Mouse (Mus musculus): ENCODE data around the gene Pcif1. TPM values are rescaled to one million over a fixed set of nuclear protein-coding genes. Genes with fewer than 3 reads are reported as not detected.
"Not testable (repeated sequence)": the region's sequence is repeated elsewhere in the genome, so short reads cannot be mapped to it uniquely, and the experiment has no call there.

The Pcif1 gene
- polyA plus RNA-seq, 1 experiment from 2014 or later, result 71.5 TPM

DNA sequence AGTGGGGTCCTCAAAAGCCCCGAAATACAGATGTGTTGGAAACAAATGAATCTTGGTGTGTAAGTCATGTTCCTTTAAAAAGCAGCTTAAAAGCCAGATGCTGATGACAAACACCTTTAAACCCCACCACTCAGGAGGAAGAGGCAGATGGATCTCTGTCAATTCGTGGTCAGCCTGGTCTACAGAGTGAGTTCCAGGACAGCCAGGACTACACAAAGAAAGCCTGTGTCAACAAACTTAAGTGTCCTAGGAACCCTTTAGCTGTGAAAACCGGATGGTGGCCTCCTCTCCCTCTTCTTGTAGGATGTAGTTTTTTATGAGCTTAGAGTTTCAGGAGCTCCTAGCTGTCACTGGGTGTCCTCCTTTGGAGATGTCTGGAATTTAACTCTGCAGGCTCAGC, 5.5 kb upstream of the Pcif1 start:
- no peak overlapping the region for H3K27ac ChIP-seq (replicated peaks; ENCODE audit: low read depth, low read length)
- no peak overlapping the region for H3K4me2 ChIP-seq (ENCODE audit: low read depth, severe bottlenecking)
- ATAC-seq (ENCODE audit: insufficient number of reproducible peaks, low FRiP score, low TSS enrichment, low read depth) (no peak), DNase-seq (ENCODE audit: low spot score) (no peak)
- no peak overlapping the region for H3K4me3 ChIP-seq (ENCODE audit: low read depth, low read length)
- no peaks in the 10 kb centered on the region for H3K9me3 ChIP-seq (ENCODE audit: control insufficient read depth, low read length)
- no peaks in the 10 kb centered on the region for H3K27me3 ChIP-seq (ENCODE audit: control insufficient read depth, insufficient read depth, low read length)
- 59% methylated on average over 3 of the region's 3 CpGs for WGBS
- no peaks in the 10 kb centered on the region for H3K36me3 ChIP-seq (ENCODE audit: control insufficient read depth, insufficient read depth, low read length)
- peaks cover 4% of the 10 kb centered on the region; the same call in 1 of the 2 replicates for H3K4me1 ChIP-seq (ENCODE audit: control insufficient read depth, insufficient read depth, low read length)
- H3K9ac ChIP-seq (ENCODE audit: low read length), result no peak overlapping the region

DNA sequence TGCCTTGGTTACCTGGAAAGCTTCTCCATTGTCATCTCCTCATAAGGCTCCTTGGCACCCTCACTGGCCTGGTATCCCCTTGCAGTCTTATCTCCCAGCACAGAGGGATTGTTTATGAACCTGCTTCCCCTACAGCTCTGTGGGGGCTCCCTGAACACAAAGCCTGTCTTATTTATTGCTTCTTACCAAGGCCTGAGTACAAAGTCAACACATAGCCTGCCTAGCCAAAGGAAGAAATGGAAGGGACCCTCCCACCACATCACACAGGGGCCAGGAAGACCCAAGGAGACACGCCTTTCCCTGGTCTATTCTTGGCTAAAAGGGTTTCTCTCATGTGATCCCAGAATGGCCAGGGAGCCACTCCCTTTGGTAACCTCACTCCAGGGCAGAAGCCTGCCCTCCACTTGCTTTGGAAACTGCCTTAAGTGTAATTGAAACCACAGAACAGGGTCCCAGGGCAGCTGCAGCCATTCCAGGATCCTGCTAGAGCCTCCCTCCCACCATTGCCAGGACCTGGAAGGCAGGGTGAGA, 4.8 kb upstream of the Pcif1 start:
- no peaks in the 10 kb centered on the region for H3K9me3 ChIP-seq (ENCODE audit: control insufficient read depth, low read length)
- H3K27me3 ChIP-seq (ENCODE audit: control insufficient read depth, insufficient read depth, low read length), result no peaks in the 10 kb centered on the region
- no peak for DNase-seq (ENCODE audit: low spot score)
- WGBS, result 43% methylated on average over 1 of the region's 1 CpGs
- H3K4me3 ChIP-seq (ENCODE audit: low read depth, low read length), result no peak overlapping the region
- H3K4me2 ChIP-seq (ENCODE audit: low read depth, severe bottlenecking), result no peak overlapping the region
- H3K27ac ChIP-seq (replicated peaks; ENCODE audit: low read depth, low read length), result peak overlapping the region; percentile 4; the same call in 1 of the 2 replicates
- ATAC-seq (ENCODE audit: insufficient number of reproducible peaks, low FRiP score, low TSS enrichment, low read depth), result no peak
- H3K36me3 ChIP-seq (ENCODE audit: control insufficient read depth, insufficient read depth, low read length), result no peaks in the 10 kb centered on the region
- peaks cover 4% of the 10 kb centered on the region; the same call in 1 of the 2 replicates for H3K4me1 ChIP-seq (ENCODE audit: control insufficient read depth, insufficient read depth, low read length)
- H3K9ac ChIP-seq (ENCODE audit: low read length), result peak overlapping the region; percentile 32; the same call in 1 of the 2 replicates

DNA sequence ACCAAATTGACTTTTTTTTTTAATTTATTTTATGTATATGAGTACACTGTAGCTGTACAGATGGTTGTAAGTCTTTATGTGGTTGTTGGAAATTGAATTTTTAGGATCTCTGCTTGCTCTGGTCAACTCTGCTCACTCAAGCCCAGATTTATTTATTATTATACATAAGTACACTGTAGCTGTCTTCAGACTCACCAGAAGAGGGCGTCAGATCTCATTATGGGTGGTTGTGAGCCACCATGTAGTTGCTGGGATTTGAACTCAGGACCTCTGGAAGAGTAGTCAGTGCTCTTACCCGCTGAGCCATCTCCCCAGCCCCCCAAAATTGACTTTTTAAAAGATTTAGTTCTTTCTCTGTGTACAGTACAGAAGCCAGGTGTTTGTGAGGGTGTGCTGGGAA, 3.5 kb upstream of the Pcif1 start:
- H3K27ac ChIP-seq (replicated peaks; ENCODE audit: low read depth, low read length); H3K9ac ChIP-seq (ENCODE audit: low read length); DNase-seq (ENCODE audit: low spot score); H3K36me3 ChIP-seq (ENCODE audit: control insufficient read depth, insufficient read depth, low read length); H3K4me3 ChIP-seq (ENCODE audit: low read depth, low read length); ATAC-seq (ENCODE audit: insufficient number of reproducible peaks, low FRiP score, low TSS enrichment, low read depth); H3K9me3 ChIP-seq (ENCODE audit: control insufficient read depth, low read length); H3K4me1 ChIP-seq (ENCODE audit: control insufficient read depth, insufficient read depth, low read length); H3K4me2 ChIP-seq (ENCODE audit: low read depth, severe bottlenecking); H3K27me3 ChIP-seq (ENCODE audit: control insufficient read depth, insufficient read depth, low read length): not testable (repeated sequence)
- 52% methylated on average over 2 of the region's 2 CpGs for WGBS

DNA sequence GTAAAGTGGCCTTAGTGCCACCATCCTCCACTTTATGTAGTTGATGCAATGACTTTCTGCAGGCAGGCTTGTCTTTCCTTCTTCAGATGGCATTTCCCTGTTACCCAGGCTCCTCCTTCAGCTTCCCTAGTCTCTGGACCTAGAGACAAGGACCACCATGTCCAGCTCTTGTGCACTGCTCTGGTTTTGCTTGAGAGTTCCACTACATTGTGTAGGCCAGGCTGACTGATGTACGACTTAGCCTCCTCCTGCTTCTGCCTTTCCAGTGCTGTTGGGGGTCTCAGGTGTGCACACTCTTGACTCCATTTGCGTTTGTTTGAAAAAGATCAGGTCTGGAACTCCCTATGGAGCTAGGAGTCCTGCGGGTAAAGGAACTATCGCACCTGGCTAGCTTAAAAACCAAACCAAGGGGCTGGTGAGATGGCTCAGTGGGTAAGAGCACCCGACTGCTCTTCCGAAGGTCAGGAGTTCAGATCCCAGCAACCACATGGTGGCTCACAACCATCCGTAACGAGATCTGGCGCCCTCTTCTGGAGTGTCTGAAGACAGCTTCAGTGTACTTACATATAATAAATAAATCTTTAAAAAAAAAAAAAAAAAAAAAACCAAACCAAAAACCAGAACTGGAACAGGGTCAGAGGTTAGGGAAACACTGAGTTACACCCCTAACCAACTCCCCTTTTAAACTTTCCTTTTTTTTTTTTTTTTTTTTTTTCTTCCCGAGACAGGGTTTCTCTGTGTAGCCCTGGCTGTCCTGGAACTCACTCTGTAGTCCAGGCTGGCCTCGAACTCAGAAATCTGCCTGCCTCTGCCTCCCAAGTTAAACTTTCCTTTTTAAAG, 1.5 kb upstream of the Pcif1 start:
- ATAC-seq (ENCODE audit: insufficient number of reproducible peaks, low FRiP score, low TSS enrichment, low read depth); H3K27me3 ChIP-seq (ENCODE audit: control insufficient read depth, insufficient read depth, low read length); H3K9ac ChIP-seq (ENCODE audit: low read length); DNase-seq (ENCODE audit: low spot score); H3K9me3 ChIP-seq (ENCODE audit: control insufficient read depth, low read length); H3K4me3 ChIP-seq (ENCODE audit: low read depth, low read length); H3K36me3 ChIP-seq (ENCODE audit: control insufficient read depth, insufficient read depth, low read length); H3K27ac ChIP-seq (replicated peaks; ENCODE audit: low read depth, low read length): not testable (repeated sequence)
- Histone ChIP-seq H3K4me1 (ENCODE audit: control insufficient read depth, insufficient read depth, low read length) (peaks cover 11% of the 10 kb centered on the region), H3K4me2 (ENCODE audit: low read depth, severe bottlenecking) (peak overlapping the region; percentile 85; the same call in 1 of the 2 replicates)
- 76% methylated on average over 11 of the region's 11 CpGs for WGBS

DNA sequence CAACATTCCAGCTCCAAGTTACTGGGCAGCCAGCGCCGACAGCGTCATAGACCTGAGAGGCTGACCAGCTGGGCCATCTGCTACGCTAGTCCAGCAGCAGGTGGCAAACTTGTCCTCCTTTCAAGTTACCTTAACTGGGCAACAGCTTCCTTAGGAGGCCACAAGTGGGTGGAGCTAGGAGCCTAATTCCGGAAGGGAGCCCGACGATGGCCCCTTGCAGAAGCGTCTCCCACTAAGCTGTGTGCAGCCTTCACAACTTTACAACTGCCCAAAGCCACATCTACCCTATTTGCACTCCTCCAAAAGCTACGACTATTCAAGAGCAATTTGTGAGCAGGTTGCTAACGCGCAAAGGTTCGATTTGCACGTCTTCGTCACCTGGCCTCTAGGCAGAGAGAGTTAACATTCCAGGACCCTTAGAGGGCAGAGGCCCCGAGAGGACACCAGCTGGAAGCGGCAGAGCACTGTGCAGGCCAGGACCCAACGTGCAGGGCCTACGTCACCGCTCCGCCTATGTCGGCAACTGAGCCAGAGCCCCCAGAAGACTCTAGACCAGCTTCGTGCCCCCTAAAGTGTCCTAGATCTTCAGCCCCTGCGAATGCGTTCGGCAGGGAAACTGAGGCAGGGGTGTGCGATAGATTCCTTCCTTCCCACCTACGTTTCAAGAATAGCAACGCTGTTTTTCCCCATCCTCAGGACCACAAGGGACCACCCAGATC, 436 bp upstream of the Pcif1 start:
- H3K4me2 ChIP-seq (ENCODE audit: low read depth, severe bottlenecking), result peak overlapping the region; percentile 85
- no peaks in the 10 kb centered on the region for H3K27me3 ChIP-seq (ENCODE audit: control insufficient read depth, insufficient read depth, low read length)
- peak overlapping the region; percentile 100 for H3K9ac ChIP-seq (ENCODE audit: low read length)
- H3K4me1 ChIP-seq (ENCODE audit: control insufficient read depth, insufficient read depth, low read length), result peaks cover 11% of the 10 kb centered on the region
- 2% methylated on average over 28 of the region's 28 CpGs for WGBS
- H3K36me3 ChIP-seq (ENCODE audit: control insufficient read depth, insufficient read depth, low read length), result peaks cover 2% of the 10 kb centered on the region; the same call in 1 of the 2 replicates
- peak overlapping the region; percentile 100 for H3K27ac ChIP-seq (replicated peaks; ENCODE audit: low read depth, low read length)
- peak; percentile 63 for DNase-seq (ENCODE audit: low spot score)
- peak; percentile 58 for ATAC-seq (ENCODE audit: insufficient number of reproducible peaks, low FRiP score, low TSS enrichment, low read depth)
- H3K9me3 ChIP-seq (ENCODE audit: control insufficient read depth, low read length), result no peaks in the 10 kb centered on the region
- H3K4me3 ChIP-seq (ENCODE audit: low read depth, low read length), result peak overlapping the region; percentile 91

DNA sequence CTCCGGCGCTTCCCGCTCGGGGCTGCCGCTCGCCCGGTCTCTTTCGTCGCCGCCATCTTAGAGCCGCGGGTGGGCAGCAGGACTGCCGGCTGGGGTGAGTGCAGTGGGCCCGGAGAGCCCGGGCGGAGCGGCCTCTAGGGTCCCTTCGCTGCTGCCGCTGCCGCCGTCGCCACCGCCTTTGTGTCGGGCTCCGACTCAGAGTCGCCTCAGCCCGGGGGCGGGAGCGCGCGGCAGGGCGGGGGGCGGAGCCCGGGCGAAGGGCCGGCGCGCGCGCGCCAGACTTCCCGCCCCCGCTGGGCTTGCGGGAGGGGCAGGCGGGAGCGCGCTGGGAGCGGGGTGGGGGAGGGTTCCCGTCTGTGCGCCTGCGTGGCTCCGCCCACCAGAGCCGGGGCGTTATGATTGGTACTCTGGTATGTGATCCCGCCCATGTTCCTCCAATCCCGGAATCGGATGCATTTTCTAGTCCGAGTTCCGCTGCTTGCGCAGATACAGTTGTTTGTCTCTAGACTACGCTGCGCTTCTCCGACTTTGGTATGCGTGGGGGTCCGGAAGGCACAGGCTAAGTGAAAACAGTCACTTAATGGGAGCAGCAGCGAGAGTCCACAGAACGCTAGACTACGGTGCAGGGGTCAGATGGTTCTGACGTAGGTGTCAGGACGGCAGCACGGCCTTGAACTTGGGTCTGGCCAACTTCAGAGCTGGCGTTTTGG, 619 bp downstream of the Pcif1 start:
- Histone ChIP-seq H3K27ac (replicated peaks; ENCODE audit: low read depth, low read length) (peak overlapping the region; percentile 100), H3K9ac (ENCODE audit: low read length) (peak overlapping the region; percentile 100), H3K4me1 (ENCODE audit: control insufficient read depth, insufficient read depth, low read length) (peaks cover 9% of the 10 kb centered on the region), H3K4me2 (ENCODE audit: low read depth, severe bottlenecking) (peak overlapping the region; percentile 85), H3K4me3 (ENCODE audit: low read depth, low read length) (peak overlapping the region; percentile 91), H3K27me3 (ENCODE audit: control insufficient read depth, insufficient read depth, low read length) (no peaks in the 10 kb centered on the region), H3K9me3 (ENCODE audit: control insufficient read depth, low read length) (no peaks in the 10 kb centered on the region), H3K36me3 (ENCODE audit: control insufficient read depth, insufficient read depth, low read length) (peaks cover 2% of the 10 kb centered on the region; the same call in 1 of the 2 replicates)
- DNase-seq (ENCODE audit: low spot score), result peak; percentile 97
- peak; percentile 71 for ATAC-seq (ENCODE audit: insufficient number of reproducible peaks, low FRiP score, low TSS enrichment, low read depth)
- WGBS, result under 1% methylated on average over 63 of the region's 72 CpGs

DNA sequence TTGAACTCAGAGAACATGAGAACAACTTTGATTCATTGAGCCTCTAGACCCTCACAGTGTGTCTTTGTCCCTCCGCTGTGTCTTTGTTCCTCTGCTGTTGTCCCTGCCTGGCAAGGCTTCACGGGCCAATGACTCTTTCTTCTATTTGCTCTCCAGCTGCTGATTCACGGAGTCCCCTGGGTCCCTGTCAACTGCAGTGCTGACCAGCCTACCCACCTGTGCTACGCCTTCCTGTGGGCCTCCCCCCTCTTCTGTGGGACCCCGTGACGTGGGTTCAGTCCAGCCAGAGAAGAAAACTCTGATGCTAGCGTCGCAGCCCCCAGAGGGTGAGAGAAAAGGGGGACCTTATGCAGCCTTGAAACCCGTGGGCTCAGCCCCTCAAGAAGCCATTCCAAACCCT, 3.5 kb downstream of the Pcif1 start:
- H3K9me3 ChIP-seq (ENCODE audit: control insufficient read depth, low read length), result no peaks in the 10 kb centered on the region
- DNase-seq (ENCODE audit: low spot score) (no peak), ATAC-seq (ENCODE audit: insufficient number of reproducible peaks, low FRiP score, low TSS enrichment, low read depth) (no peak)
- no peak overlapping the region for H3K9ac ChIP-seq (ENCODE audit: low read length)
- no peak overlapping the region for H3K27ac ChIP-seq (replicated peaks; ENCODE audit: low read depth, low read length)
- no peak overlapping the region for H3K4me2 ChIP-seq (ENCODE audit: low read depth, severe bottlenecking)
- H3K4me3 ChIP-seq (ENCODE audit: low read depth, low read length), result no peak overlapping the region
- peaks cover 7% of the 10 kb centered on the region for H3K4me1 ChIP-seq (ENCODE audit: control insufficient read depth, insufficient read depth, low read length)
- no peaks in the 10 kb centered on the region for H3K27me3 ChIP-seq (ENCODE audit: control insufficient read depth, insufficient read depth, low read length)
- 88% methylated on average over 9 of the region's 9 CpGs for WGBS
- H3K36me3 ChIP-seq (ENCODE audit: control insufficient read depth, insufficient read depth, low read length), result peaks cover 8% of the 10 kb centered on the region; the same call in 1 of the 2 replicates

DNA sequence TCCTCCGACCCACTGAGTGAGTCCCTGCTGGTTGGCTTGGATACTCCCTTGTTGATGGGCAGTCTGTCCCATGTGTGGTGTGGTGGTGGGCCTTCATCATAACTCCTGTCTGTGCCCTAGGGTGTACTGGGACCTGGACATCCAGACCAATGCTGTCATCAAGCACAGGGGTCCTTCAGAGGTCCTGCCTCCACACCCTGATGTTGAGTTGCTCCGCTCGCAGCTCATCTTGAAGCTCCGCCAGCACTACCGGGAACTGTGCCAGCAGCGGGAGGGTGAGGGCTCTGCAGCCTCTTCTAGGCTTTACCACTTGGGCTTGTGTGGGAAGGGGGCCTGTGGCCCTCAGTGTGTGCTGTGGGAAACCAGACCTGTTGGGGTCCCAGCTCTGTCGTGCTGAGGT, 6.7 kb downstream of the Pcif1 start:
- 94% methylated on average over 7 of the region's 7 CpGs for WGBS
- H3K4me3 ChIP-seq (ENCODE audit: low read depth, low read length), result no peak overlapping the region
- H3K27ac ChIP-seq (replicated peaks; ENCODE audit: low read depth, low read length), result no peak overlapping the region
- H3K27me3 ChIP-seq (ENCODE audit: control insufficient read depth, insufficient read depth, low read length), result no peaks in the 10 kb centered on the region
- H3K4me1 ChIP-seq (ENCODE audit: control insufficient read depth, insufficient read depth, low read length), result peaks cover under 1% of the 10 kb centered on the region; the same call in 1 of the 2 replicates
- H3K36me3 ChIP-seq (ENCODE audit: control insufficient read depth, insufficient read depth, low read length), result peaks cover 20% of the 10 kb centered on the region; the same call in 1 of the 2 replicates
- no peak overlapping the region for H3K4me2 ChIP-seq (ENCODE audit: low read depth, severe bottlenecking)
- no peaks in the 10 kb centered on the region for H3K9me3 ChIP-seq (ENCODE audit: control insufficient read depth, low read length)
- no peak for DNase-seq (ENCODE audit: low spot score)
- no peak for ATAC-seq (ENCODE audit: insufficient number of reproducible peaks, low FRiP score, low TSS enrichment, low read depth)
- no peak overlapping the region for H3K9ac ChIP-seq (ENCODE audit: low read length)
